Mouse (Mus musculus) G1E (cell line): Measurements from ENCODE around the gene Opn3.

Experiments used
- CTCF ChIP-seq: IDR thresholded peaks from 2 replicates; pipeline ENCODE4 v1.5.1; 2012; ENCODE audit warnings: low read depth, low read length, inconsistent platforms, mixed read lengths
- GATA1 ChIP-seq: IDR thresholded peaks from 2 replicates; pipeline ENCODE4 v1.6.1; 2012; ENCODE audit warnings: borderline replicate concordance, low read length, inconsistent platforms, mixed read lengths
- GATA2 ChIP-seq: IDR thresholded peaks from 2 replicates; pipeline ENCODE4 v1.6.1; 2012; ENCODE audit warnings: low read depth, low read length, inconsistent platforms, borderline replicate concordance
- POLR2AphosphoS5 ChIP-seq: IDR thresholded peaks from 2 replicates; pipeline ENCODE4 v1.6.1; 2012; ENCODE audit warnings: low read depth, low read length, inconsistent platforms; ENCODE audit not compliant: insufficient replicate concordance

- TF ChIP-seq CTCF, result no peak
- no peak for TF ChIP-seq GATA1
- TF ChIP-seq GATA2, result no peak
- TF ChIP-seq POLR2AphosphoS5, result no peak
Observed at GRCm38 (mm10) chr1:175699375-175699774, 6.8 kb upstream of the Opn3 start.
